Mouse (Mus musculus): ENCODE results near the gene Clic5. TPM values are rescaled to one million over a fixed set of nuclear protein-coding genes. Genes with fewer than 3 reads are reported as not detected.

Clic5 gene
- total and polyA plus RNA-seq, 2 experiments from 2014 or later = 0.69 to 0.78 TPM

DNA sequence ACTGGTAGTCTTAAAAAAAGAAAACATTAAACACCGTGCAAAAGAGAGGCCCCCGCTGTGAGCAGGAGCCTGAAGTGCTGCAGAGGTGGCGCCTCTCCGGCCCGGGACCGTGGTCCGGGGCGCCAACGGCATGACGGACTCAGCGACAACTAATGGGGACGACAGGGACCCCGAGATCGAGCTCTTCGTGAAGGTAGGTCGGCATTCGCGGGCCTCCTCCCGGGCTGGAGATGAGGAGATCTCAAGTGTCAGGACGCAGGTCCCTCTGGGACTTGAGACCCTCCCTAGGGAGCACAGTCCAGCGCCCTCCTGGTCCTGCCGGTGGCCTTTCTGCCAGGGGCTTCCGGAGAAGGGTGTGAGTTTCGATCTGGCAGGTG lies 373 bp downstream of the Clic5 start:
- TF ChIP-seq CTCF (IDR thresholded peaks at IDR 0.05; ENCODE audit: low read depth) = no peak
- H3K27ac ChIP-seq = no peak overlapping the region
- peaks cover 6% of the 10 kb centered on the region for H3K4me1 ChIP-seq (ENCODE audit: insufficient read depth, low read length)
- peak overlapping the region; percentile 96 for H3K4me2 ChIP-seq (ENCODE audit: low read depth, low read length)
- DNase-seq (ENCODE audit: low spot score) (no peak), ATAC-seq (no peak)
- WGBS = 0% methylated on average over 24 of the region's 24 CpGs
- H3K4me3 ChIP-seq (ENCODE audit: low read length) = peak overlapping the region; percentile 48
- peak overlapping the region; percentile 52 for H3K9ac ChIP-seq (replicated peaks; ENCODE audit: low read length)
- no peaks in the 10 kb centered on the region for H3K9me3 ChIP-seq (ENCODE audit: low read length)
- 0 out of 2 replicates have a peak, but pooled peaks cover 4% of the 10 kb centered on the region for H3K27me3 ChIP-seq (ENCODE audit: insufficient read depth, low read length)
- H3K36me3 ChIP-seq (ENCODE audit: insufficient read depth, low read length) = no peaks in the 10 kb centered on the region

DNA sequence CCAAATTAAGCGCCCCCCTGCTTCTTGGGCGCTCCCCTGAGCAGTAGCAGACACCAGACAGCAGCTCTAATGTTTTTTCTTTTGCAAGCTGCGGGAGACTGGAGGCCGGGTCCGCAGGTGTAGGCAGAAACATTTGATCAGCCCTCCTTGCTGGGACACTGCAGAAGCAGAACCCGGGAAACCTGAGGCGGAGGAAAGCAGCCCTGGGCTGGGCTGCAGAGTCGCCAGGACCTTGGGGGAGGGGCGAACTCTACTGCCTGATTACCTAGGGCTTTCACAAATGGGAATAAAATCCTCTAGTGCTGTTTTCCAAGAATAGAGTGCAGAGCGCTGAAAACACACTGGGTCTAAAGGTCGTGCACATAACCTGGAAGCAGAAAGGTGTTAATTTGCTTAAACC lies 1.3 kb downstream of the Clic5 start:
- Histone ChIP-seq H3K27me3 (ENCODE audit: insufficient read depth, low read length) (0 out of 2 replicates have a peak, but pooled peaks cover 4% of the 10 kb centered on the region), H3K4me2 (ENCODE audit: low read depth, low read length) (peak overlapping the region; percentile 38), H3K4me3 (ENCODE audit: low read length) (no peak overlapping the region), H3K36me3 (ENCODE audit: insufficient read depth, low read length) (no peaks in the 10 kb centered on the region), H3K27ac (no peak overlapping the region), H3K9me3 (ENCODE audit: low read length) (no peaks in the 10 kb centered on the region), H3K4me1 (ENCODE audit: insufficient read depth, low read length) (peaks cover 6% of the 10 kb centered on the region), H3K9ac (replicated peaks; ENCODE audit: low read length) (no peak overlapping the region)
- peak; percentile 2 for DNase-seq (ENCODE audit: low spot score)
- WGBS = 7% methylated on average over 11 of the region's 11 CpGs
- no peak for TF ChIP-seq CTCF (IDR thresholded peaks at IDR 0.05; ENCODE audit: low read depth)
- ATAC-seq = no peak

DNA sequence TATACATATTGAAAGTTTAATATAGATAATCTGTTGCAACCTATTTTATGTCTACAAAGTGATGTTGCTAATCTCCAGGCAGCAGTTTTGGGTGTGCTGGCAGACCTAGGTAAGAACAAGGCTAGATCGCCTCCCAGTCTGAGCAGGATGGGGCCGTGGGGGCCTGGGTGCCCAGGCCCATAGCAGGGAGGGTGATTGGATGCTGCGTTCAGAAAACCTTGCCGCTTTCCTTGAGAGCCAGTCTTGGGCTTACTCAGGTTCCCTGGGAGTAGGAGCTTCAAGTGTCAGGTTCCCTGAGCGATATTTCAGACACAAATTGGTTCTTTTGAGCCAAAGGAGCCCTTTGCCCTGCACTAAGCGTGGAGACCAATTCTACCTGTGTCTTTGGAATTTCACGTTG lies 1.9 kb downstream of the Clic5 start:
- DNase-seq (ENCODE audit: low spot score) (no peak), ATAC-seq (no peak)
- TF ChIP-seq CTCF (IDR thresholded peaks at IDR 0.05; ENCODE audit: low read depth) = no peak
- Histone ChIP-seq H3K9me3 (ENCODE audit: low read length) (no peaks in the 10 kb centered on the region), H3K27me3 (ENCODE audit: insufficient read depth, low read length) (0 out of 2 replicates have a peak, but pooled peaks cover 4% of the 10 kb centered on the region), H3K4me2 (ENCODE audit: low read depth, low read length) (no peak overlapping the region), H3K36me3 (ENCODE audit: insufficient read depth, low read length) (no peaks in the 10 kb centered on the region), H3K4me1 (ENCODE audit: insufficient read depth, low read length) (peaks cover 6% of the 10 kb centered on the region), H3K4me3 (ENCODE audit: low read length) (no peak overlapping the region), H3K27ac (no peak overlapping the region), H3K9ac (replicated peaks; ENCODE audit: low read length) (no peak overlapping the region)
- 60% methylated on average over 7 of the region's 7 CpGs for WGBS

DNA sequence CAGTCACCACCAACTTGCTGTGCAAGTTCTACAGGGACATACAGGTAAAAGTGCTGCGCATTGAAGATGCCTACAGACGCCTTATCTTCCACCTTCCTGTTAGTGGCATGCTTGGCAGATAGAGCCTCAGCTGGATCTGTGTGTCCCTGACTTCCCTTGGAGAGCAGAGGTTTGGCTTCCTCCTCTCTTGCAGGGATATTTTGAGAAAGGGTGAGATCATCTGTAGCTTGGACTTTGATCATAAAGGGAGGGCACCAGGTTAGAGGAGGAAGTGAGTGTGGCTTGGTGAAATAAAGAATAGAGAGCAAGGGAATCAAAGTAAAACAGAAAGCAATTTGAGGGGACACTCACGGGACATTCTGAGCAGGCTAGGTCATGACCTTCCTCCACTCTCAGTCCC lies 4.6 kb downstream of the Clic5 start:
- Histone ChIP-seq H3K4me1 (ENCODE audit: insufficient read depth, low read length) (peaks cover 6% of the 10 kb centered on the region), H3K27ac (no peak overlapping the region), H3K9ac (replicated peaks; ENCODE audit: low read length) (no peak overlapping the region), H3K36me3 (ENCODE audit: insufficient read depth, low read length) (no peaks in the 10 kb centered on the region), H3K4me2 (ENCODE audit: low read depth, low read length) (no peak overlapping the region), H3K4me3 (ENCODE audit: low read length) (no peak overlapping the region), H3K27me3 (ENCODE audit: insufficient read depth, low read length) (0 out of 2 replicates have a peak, but pooled peaks cover 4% of the 10 kb centered on the region), H3K9me3 (ENCODE audit: low read length) (no peaks in the 10 kb centered on the region)
- DNase-seq (ENCODE audit: low spot score) (no peak), ATAC-seq (no peak)
- no peak for TF ChIP-seq CTCF (IDR thresholded peaks at IDR 0.05; ENCODE audit: low read depth)
- 89% methylated on average over 3 of the region's 3 CpGs for WGBS

DNA sequence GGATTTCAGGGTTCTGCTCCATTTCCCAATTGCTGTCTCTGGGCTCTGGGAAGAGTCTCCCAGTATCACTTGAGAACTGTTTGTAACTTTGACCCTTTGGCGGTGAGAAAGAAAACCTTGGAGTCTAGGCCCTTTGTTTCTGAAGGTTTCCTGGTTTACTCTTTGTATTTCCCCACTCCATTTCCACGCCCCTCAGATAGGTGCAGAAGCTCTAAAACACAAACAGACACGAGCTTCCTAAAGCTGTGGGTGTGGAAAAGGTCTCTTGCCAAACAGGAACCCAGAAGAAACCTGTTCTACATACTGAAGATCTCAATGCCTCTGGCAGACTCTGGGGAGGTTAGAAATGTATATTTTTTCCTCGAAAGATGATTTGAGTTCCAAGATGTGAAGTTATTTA lies 10.8 kb downstream of the Clic5 start:
- ATAC-seq = no peak
- WGBS = 67% methylated on average over 4 of the region's 4 CpGs
- H3K27me3 ChIP-seq (ENCODE audit: insufficient read depth, low read length) = no peaks in the 10 kb centered on the region

DNA sequence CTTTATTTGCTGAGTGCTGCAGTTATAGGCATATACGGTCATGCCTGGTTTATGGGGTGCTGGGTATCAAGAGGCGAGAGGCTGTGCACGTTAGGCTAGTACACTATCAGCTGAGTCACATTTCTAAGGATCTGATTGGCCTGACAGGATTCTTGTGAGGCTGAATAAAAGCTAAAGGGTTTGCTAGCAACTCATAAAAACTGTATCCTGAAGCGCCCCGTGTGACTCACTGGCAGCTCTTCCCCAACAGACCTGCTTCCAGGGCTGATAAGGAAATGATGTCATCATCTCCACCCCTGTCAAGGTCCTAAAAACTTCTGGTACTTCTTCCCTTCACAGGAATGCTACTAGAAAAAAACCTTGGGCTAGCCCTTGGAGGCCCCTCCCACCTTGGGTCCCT lies 14.6 kb downstream of the Clic5 start:
- Histone ChIP-seq H3K27ac (no peak overlapping the region), H3K27me3 (ENCODE audit: insufficient read depth, low read length) (no peaks in the 10 kb centered on the region), H3K9me3 (ENCODE audit: low read length) (no peaks in the 10 kb centered on the region), H3K4me2 (ENCODE audit: low read depth, low read length) (no peak overlapping the region), H3K4me3 (ENCODE audit: low read length) (no peak overlapping the region), H3K4me1 (ENCODE audit: insufficient read depth, low read length) (no peaks in the 10 kb centered on the region), H3K36me3 (ENCODE audit: insufficient read depth, low read length) (no peaks in the 10 kb centered on the region), H3K9ac (replicated peaks; ENCODE audit: low read length) (no peak overlapping the region)
- ATAC-seq (no peak), DNase-seq (ENCODE audit: low spot score) (no peak)
- no peak for TF ChIP-seq CTCF (IDR thresholded peaks at IDR 0.05; ENCODE audit: low read depth)
- WGBS = 93% methylated on average over 5 of the region's 5 CpGs

More for the DNA sequence above, 10.8 kb downstream of the Clic5 start:
- no peak for DNase-seq (ENCODE audit: low spot score)
- Histone ChIP-seq H3K36me3 (ENCODE audit: insufficient read depth, low read length) (no peaks in the 10 kb centered on the region), H3K4me2 (ENCODE audit: low read depth, low read length) (no peak overlapping the region), H3K27ac (no peak overlapping the region), H3K9ac (replicated peaks; ENCODE audit: low read length) (no peak overlapping the region), H3K4me1 (ENCODE audit: insufficient read depth, low read length) (no peaks in the 10 kb centered on the region), H3K4me3 (ENCODE audit: low read length) (no peak overlapping the region), H3K9me3 (ENCODE audit: low read length) (no peaks in the 10 kb centered on the region)
- TF ChIP-seq CTCF (IDR thresholded peaks at IDR 0.05; ENCODE audit: low read depth) = no peak

DNA sequence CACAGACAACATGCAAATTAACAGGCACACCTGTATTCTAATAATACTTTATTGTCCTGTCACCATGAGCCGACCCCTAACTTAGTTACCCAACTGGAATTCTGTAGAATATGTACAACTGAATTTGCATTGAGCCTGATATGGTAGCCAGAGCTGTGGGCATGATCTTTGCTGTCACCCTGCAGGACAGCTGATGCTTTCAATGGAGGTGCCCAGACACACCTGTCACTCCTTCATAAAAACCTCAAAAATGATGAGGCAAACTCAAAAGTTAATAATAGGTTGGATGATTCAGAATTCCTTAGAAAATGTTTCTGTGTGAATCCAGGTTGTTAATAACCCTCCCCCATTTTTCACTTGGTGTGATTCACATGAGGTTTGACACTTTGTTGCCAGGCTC lies 16.4 kb downstream of the Clic5 start:
- ATAC-seq = no peak
- Histone ChIP-seq H3K27me3 (ENCODE audit: insufficient read depth, low read length) (no peaks in the 10 kb centered on the region), H3K9me3 (ENCODE audit: low read length) (no peaks in the 10 kb centered on the region), H3K27ac (no peak overlapping the region), H3K4me2 (ENCODE audit: low read depth, low read length) (no peak overlapping the region), H3K9ac (replicated peaks; ENCODE audit: low read length) (no peak overlapping the region), H3K36me3 (ENCODE audit: insufficient read depth, low read length) (no peaks in the 10 kb centered on the region), H3K4me1 (ENCODE audit: insufficient read depth, low read length) (no peaks in the 10 kb centered on the region), H3K4me3 (ENCODE audit: low read length) (no peak overlapping the region)
- DNase-seq (ENCODE audit: low spot score) = no peak
- 90% methylated on average over 1 of the region's 1 CpGs for WGBS
- no peak for TF ChIP-seq CTCF (IDR thresholded peaks at IDR 0.05; ENCODE audit: low read depth)

Measured in hindbrain, postnatal 0 days (tissue).